Mouse (Mus musculus): ENCODE results near the gene Phf12.

Gene Phf12

GRCm38 (mm10) chr11:77982441-77982905, at the start of gene Phf12:
Gene Phf12 (plus strand): TSS chr11:77982754.
- DNase-seq (ENCODE audit: low spot score in 2 of 2) = peak; percentile 100

DNA sequence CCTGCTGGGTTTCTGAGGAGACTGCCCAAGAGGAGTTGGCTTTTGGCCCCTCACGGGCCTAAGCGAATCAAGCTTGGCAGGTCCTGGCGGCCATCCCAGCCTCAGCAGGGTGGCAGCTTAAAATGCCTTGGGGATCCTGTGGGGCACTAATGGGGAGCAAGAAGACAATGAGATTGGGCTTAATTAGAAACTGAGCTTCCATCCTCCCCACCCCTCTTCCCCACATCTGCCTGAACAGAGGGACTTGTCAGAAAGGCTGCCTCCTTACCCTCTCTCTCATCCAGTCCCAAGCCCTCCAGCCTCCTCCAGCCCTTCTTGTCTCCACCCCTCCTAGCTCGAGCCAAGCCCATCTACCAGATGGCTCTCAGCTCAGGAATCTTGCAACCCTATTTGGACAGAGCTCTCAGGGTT, 48.4 kb upstream of the Phf12 start:
- DNase-seq (ENCODE audit: low spot score in 2 of 2) = no peak

- no peak for DNase-seq (ENCODE audit: low spot score in 2 of 2)
Observed at GRCm38 (mm10) chr11:77934568-77935311, 47.8 kb upstream of the Phf12 start.

DNA sequence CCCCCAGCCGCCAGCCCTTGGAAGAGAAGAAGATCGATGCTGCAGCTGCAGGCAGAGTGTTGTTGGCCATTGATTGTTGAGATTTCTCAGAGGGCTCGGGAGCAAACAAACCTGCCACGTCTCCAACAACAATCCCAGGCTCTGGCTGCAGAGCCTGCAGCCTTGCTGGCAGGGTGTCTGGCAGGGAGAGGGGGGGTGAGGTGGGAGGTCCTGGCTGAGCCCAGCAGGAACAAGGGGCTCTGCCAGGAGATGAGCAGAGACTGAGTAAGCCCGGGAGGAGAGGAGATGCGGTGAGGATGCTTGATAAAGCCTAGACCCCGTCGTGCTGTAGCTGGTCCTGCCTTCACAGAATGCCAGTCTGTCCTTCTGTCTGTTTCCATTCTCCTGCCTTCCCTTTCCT, 45.7 kb upstream of the Phf12 start:
- DNase-seq (ENCODE audit: low spot score in 2 of 2) = no peak

DNA sequence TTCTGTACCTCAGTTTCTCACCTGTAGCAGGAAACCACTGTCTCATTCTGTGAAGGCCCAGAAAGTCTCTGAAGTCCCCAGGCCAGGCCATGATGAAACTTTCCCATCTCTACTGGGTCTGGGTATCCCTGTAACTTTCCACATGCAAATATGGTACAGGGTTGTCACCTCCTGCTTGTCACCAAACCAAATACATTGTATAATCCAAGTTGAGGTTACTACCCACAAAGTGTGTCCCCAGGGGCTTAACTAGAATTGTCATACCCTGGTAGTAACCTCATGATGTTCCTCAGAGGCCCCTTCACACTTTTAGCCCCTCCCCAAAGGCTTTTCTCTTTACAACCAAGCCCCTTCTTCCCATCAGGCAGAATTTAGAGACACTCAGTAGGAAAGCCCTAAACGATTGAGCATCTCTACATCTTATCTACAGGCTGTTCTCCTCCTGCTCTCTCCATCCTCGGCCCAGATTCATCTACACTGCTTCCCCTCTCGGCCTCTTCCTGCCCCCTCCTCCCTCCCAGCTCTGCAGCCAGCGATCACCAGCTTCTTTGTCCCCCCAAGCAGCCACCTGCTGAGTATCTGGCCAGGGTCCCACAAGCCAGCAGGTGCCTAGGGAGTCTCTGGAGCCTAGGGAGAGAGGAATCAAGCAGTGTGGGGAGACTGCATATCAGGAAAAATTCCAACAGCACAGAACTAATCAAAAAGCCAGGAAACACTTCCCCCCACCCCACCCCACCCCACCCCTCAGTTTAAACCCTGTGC, 44.7 kb upstream of the Phf12 start:
- DNase-seq (ENCODE audit: low spot score in 2 of 2) = no peak

DNA sequence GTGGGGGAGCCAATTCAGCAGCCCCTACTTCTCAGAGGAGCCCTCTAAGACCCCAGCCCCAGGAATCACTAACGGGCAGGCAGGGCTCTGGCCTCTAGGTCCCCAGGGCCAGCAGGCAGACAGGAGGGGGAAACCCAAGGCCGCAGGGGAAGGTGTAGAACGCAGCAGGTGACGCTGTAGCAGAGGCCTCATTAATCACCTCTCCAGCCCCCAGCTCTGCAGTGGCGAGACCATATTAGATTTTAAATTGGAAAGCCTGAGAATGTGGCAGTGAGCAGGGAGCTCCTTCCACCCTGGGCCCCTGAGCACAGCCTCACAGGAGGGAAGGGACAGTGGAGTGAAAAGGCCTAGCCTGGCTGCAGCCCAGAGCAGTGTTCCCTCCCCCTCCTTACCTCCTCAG, 40.3 kb upstream of the Phf12 start:
- DNase-seq (ENCODE audit: low spot score in 2 of 2) = no peak

DNA sequence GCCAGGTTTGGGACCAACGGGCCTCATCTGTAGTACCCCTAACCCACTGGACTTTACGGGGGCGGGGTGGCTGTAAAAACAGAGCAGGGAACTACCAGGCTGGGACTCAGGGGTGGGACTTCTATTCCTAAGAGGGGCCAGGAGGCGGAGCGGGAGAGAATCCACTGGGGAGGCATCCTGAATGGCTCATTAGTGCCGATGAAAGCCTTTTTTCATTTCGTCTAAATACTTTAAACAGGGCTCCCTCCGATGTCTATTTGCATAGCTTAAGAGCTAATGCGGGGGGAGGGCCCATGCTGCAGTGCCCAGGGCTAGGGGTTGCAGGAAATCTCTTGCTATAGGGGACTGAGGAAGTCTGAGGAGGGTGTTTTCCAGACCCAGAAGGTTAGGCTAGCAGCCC, 34.7 kb upstream of the Phf12 start:
- DNase-seq (ENCODE audit: low spot score in 2 of 2) = no peak

- no peak for DNase-seq (ENCODE audit: low spot score in 2 of 2)
Observed at GRCm38 (mm10) chr11:77950125-77950685, 32.3 kb upstream of the Phf12 start.

DNA sequence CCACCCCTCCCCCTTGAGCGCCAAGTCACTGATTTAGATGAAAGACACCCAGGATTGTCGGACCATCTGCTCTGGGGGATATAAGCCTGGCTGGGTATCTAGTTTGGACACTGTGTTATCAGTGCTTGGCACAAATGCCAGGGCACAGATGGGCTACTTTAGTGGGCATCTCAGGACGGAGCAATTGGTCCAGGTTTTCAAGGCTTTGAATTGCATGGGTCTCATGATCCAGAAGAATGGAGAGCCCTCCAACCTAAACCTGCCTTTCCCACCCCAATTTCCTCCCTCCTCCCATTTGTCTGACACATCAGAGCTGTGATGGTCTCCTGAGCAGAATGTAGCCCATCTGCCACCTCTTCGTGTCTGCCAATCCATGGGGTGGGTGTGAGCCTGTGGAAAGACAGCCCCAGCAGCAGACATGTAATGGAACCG, 31.7 kb upstream of the Phf12 start:
- DNase-seq (ENCODE audit: low spot score in 2 of 2) = peak in 1 of 2 experiments; percentile 48

DNA sequence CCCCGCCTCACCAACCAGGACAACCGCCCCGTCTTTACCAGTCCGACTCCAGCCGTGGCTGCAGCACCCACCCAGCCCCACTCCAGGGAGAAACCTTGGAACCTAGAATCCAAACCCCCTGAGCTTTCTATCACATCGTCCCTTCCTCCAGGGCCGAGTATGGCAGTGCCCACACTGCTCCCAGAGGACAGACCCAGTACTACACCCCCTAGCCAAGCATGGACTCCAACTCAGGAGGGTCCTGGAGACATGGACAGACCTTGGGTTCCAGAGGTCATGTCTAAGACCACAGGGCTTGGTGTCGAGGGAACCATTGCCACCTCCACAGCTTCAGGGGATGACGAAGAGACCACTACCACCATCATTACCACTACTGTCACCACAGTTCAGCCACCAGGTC, 28.9 kb upstream of the Phf12 start:
- no peak for DNase-seq (ENCODE audit: low spot score in 2 of 2)

DNA sequence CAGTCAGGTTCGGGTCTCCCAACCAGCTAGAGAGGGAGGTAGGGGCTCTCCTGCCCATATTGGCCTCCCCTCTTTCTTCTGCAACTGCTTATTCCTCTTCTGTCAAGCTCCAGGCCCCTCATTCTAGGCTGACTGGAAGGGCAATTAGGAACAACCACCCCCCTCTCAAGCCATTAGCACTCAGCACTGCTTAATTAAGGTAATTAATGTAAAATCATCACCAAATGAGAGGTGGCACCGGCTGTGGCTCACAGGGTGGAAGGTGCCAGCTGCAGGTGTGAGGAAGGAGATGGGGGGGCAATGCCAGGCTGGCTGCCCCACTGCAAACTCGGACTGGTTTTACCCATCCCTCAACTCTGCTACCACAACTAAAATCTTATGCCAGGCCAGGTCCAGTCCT, 26.1 kb upstream of the Phf12 start:
- DNase-seq (ENCODE audit: low spot score in 2 of 2) = no peak

GRCm38 (mm10) chr11:77958268-77958667, 24.3 kb upstream of the Phf12 start:
- DNase-seq (ENCODE audit: low spot score in 2 of 2) = no peak

DNA sequence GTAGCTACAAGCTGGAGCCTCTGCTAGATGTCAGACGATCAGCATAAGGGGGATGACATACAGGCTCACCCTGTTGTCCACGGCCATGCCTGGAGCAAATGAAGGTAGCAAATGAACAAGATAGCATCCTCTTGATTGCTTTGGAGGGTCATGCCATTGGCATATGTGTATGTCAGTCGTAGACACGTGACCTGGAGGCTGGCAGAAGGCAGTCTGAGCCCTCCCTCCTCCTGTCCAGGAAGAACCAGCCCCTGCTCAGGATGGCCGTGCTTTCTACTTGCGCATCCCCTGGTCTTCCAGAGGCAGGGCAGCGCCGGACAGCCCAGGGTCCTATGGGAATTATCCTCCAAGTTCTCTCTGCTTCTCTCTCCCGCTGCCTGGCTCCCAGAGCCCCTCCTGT, 23.6 kb upstream of the Phf12 start:
- no peak for DNase-seq (ENCODE audit: low spot score in 2 of 2)

DNA sequence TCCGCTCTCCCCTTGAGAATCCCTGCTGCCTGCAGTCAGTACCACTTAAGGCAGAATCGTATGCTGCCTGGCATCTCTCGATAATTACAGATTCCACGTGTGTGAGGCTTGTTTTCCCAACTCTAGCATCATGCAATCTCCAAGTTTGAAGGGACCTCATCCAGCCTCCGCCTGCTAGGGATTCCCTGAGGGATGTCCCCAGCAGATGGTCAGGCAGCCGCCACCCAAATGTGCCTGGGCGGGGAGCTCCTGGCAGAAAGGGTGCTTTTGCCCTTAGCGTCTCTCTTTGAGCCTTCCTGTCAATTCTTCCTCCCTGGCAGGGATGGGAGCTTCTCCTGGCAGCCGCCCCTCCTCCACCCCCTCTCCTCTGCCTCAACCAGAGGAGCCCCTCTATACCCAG, 22.4 kb upstream of the Phf12 start:
- peak; percentile 56 to 72 for DNase-seq (ENCODE audit: low spot score in 2 of 2)

GRCm38 (mm10) chr11:77960898-77961297, 21.7 kb upstream of the Phf12 start:
- no peak for DNase-seq (ENCODE audit: low spot score in 2 of 2)

- DNase-seq (ENCODE audit: low spot score in 2 of 2) = no peak
Observed at GRCm38 (mm10) chr11:77962946-77963345, 19.6 kb upstream of the Phf12 start.

GRCm38 (mm10) chr11:77964415-77965095, 18.0 kb upstream of the Phf12 start:
- no peak for DNase-seq (ENCODE audit: low spot score in 2 of 2)

- peak; percentile 81 to 85 for DNase-seq (ENCODE audit: low spot score in 2 of 2)
Observed at GRCm38 (mm10) chr11:77965101-77966036, 17.2 kb upstream of the Phf12 start.

- no peak for DNase-seq (ENCODE audit: low spot score in 2 of 2)
Observed at GRCm38 (mm10) chr11:77966037-77966391, 16.5 kb upstream of the Phf12 start.

DNA sequence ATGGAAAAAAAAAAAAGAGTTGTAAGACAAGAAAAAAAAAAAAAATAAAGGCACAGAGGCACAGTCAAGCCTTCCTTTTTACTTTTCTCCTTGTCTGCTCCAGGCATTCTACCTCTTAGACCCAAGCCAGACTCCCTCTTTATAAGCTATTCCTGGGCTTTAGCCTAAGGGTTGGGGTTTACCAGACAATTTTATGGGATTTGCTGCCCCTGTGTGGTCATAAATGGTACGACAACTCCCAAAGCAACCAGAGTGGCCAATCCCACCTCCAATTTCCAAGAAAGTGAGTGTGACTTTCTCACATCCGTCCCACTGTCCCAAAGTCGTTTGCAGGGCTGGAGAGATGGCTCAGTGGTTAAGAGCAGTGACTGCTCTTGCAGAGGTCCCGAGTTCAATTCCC, 15.4 kb upstream of the Phf12 start:
- DNase-seq (ENCODE audit: low spot score in 2 of 2) = peak; percentile 55 to 56

GRCm38 (mm10) chr11:77968786-77969185, 13.8 kb upstream of the Phf12 start:
- no peak for DNase-seq (ENCODE audit: low spot score in 2 of 2)
